Mouse (Mus musculus) mouse trophoblast stem cell (cell line): ENCODE data around the gene Heatr6.

Source experiments
- in situ Hi-C, 2 experiments: fragments of 300-500 bp; cut with MseI, MboI; formaldehyde crosslinking; loops; 2 replicates in 1 of 2; 3 replicates in 1 of 2; pipeline ENCODE4 v1.15.1; 2025

Heatr6 gene

GRCm38 (mm10) chr11:83753581-83754181 is at the start of gene Heatr6:
TSS of gene Heatr6 (plus strand) at chr11:83753696.
- in situ Hi-C loops = no loop called here

DNA sequence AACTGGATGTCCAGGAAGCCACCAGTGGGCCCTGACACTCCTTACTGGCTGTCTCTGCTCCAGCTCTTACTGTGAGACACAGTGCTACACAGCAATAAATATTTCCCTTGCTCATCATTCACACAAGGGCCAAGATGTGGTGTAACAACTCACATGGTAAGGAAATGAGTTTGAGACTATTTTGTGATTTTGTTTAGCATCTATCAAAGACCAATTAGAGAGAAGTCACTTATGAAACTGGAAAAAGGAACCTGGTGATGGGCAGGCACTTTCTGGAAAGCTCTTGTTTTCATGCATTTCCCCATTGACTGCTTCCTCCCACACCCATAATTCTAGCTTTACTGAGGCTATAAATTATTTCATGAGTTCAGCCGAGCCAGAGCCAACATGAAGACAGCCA is 49.8 kb upstream of the Heatr6 start, which contains the start of gene Wfdc17:
TSS of gene Wfdc17 (plus strand) at position 287 of the 400 bp plus-strand sequence.
- in situ Hi-C loops = no loop called here

DNA sequence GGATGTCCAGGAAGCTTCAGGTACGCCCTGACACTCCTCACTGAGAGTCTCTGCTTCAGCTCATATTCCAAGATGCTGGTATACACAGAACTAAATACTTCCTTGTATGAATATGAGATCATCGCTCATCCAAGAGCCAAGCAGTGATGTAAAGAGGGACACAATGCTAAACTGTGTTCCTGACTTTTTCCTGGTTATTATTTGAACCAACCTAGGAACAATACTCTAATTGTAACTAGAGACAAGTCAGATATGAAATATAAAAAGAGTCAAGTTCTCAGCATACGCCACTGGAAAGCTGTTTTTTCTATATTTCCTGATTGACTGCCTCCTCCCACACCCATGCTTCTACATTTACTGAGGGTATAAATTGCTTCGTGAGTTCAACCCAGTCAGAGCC is 44.8 kb upstream of the Heatr6 start, which contains the start of gene Wfdc18:
TSS of gene Wfdc18 (plus strand) at position 301 of the 400 bp plus-strand sequence.
- in situ Hi-C loops = no loop called here

DNA sequence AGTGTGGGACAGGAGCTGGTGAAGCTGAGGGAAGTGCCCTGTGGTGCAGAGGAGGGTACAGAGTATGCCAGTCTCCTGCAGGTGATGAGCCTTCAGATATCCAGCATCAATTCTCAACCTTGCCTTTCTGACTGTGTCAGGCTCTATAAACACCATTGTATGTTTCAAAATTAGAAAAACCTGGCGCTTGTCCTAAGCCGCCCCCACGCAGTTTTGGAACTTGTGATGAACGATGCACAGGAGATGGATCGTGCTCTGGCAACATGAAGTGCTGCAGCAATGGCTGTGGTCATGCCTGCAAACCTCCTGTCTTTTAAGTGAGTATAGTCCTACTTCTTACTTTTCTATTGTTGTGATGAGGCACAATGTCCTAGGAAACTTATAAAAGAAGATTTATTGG is 43.8 kb upstream of the Heatr6 start:
- in situ Hi-C loops = no loop called here

- in situ Hi-C loops = no loop called here
Observed at GRCm38 (mm10) chr11:83712671-83713070, 40.8 kb upstream of the Heatr6 start.

- in situ Hi-C loops = no loop called here
Observed at GRCm38 (mm10) chr11:83713925-83714324, 39.6 kb upstream of the Heatr6 start.

DNA sequence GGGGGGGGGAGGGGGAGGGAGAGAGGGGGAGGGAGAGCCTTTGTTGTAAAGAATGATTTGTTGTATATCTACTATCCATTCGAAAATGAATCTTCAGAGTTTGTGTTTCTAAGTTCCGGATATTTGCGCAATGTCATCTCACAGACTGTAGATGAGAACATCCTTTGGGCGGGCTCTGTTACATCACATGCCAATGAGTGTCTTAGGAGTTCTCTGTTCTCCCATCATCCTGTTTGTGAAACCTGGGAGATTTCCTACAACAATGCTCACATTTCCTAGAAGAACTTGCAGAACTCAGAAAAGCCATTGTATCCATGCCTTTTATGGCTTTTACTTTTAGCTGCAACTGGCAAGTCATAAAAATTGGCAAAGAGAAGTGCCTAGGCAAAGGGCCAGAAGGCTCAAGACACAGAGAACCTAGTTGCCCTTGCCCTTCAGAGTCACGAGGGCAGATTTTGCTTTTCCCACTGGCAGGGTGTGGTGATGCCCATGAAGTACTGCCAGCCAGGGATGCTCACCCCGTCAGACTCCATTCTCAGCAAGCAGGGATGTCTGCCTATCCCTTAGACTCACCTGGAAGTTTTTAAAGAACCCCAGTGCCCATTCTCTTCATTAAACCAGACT is 36.3 kb upstream of the Heatr6 start:
- in situ Hi-C loops = no loop called here

- in situ Hi-C loops = no loop called here
Observed at GRCm38 (mm10) chr11:83720766-83721165, 32.7 kb upstream of the Heatr6 start.

DNA sequence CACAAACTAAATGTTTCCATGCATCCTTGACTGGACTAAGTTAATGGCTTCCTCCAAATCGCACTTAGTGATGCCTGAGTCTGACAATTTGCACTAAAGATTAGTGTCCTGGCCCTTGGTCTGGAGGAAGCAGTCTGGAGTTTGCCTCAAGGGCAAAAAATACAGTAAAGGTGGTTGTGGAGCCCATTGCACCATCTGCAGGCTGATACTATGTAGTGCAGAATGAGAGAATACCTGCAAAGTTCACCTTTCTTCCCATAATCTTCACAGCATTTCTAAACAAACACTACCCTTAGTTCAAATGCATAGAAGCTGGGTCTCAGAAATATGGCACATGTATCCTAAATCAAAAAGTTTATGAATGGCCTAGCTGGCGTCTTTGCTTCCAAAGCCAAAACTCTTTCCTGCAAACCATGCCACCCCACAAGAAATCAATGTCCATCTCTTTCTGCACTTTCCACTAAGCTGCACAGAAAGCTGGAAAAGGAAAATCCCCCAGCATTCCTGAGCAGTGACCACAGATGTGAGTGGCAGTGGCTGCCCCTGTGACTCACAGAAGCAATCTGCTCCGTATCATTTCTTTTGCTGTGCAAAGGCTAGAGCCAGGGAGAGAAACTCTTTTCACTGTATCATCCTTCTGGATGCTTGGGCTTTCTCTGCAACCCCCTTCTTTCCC is 24.6 kb upstream of the Heatr6 start:
- in situ Hi-C loops = no loop called here

- in situ Hi-C loops = no loop called here
Observed at GRCm38 (mm10) chr11:83731116-83731515, 22.4 kb upstream of the Heatr6 start.

- in situ Hi-C loops = no loop called here
Observed at GRCm38 (mm10) chr11:83733071-83733640, 20.3 kb upstream of the Heatr6 start.

DNA sequence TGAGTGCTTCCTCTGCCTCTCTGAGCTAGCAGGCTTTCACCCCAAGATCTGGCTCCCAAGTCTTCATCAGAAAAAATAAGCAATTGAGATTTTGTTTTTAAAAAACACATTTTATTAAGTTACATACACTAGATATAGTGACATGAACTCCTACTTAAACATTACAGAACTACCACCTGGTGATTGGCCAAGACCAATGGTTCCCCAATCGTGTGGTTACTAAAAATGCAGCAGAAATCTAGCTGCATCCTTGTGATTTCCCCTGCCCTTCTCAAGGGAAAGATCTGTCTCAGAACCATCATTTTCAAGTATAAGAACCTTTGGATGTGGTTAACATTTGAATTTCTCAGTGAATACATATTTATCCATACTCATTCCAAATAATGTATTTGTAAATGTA is 19.3 kb upstream of the Heatr6 start:
- in situ Hi-C loops = no loop called here

GRCm38 (mm10) chr11:83735881-83736280 is 17.6 kb upstream of the Heatr6 start:
- in situ Hi-C loops = loop anchor here (5.0 kb wide), 2 partner anchors 179 to 189 kb away; no protein-coding TSS in a partner anchor

- in situ Hi-C loops = loop anchor here (5.0 kb wide), 2 partner anchors 180 to 190 kb away; no protein-coding TSS in a partner anchor
Observed at GRCm38 (mm10) chr11:83737109-83737558, 16.4 kb upstream of the Heatr6 start.

GRCm38 (mm10) chr11:83739241-83739640 is 14.3 kb upstream of the Heatr6 start:
- in situ Hi-C loops = loop anchor here (5.0 kb wide), 2 partner anchors 182 to 192 kb away; no protein-coding TSS in a partner anchor

GRCm38 (mm10) chr11:83740443-83740991 is 13.0 kb upstream of the Heatr6 start:
- in situ Hi-C loops = no loop called here

GRCm38 (mm10) chr11:83741841-83742240 is 11.7 kb upstream of the Heatr6 start:
- in situ Hi-C loops = no loop called here

GRCm38 (mm10) chr11:83742731-83743355 is 10.7 kb upstream of the Heatr6 start:
- in situ Hi-C loops = no loop called here

DNA sequence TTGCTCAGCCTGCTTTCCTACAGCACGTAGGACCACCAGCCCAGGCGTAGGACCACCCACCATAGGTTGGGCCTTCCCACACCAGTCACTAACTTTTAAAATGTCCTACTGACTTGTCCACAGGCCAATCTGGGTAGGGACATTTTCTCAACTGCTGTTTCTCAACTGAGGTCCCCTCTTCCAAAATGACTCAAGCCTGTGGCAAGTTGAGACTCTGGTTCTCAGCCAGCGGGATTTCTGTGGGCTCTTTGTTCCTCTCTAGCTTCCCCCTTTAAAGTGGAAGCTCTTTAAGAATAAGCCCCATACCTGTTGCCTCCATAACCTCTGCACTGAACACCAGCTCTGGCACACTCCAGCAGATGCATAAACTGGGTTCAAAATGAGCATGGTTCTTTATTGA is 10.0 kb upstream of the Heatr6 start:
- in situ Hi-C loops = no loop called here

DNA sequence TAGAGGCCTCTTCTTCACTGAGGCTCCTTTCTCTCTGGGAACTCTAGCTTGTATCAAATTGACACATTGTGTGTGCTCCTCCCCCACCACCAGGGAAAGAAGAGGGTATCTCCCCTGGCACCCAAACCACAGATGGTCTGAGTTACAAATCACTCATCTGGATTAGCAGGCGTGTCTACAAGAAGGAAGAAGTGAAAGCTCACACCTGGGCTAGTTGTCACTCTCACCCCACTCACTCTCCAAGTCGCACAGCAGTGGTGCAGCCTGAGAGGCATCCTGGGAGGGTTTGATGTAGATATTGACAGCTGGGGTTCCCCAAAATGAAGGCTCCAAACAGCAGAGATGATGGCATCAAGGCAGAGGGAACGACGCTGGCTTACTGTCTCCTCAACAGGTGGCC is 7.3 kb upstream of the Heatr6 start:
- in situ Hi-C loops = no loop called here

DNA sequence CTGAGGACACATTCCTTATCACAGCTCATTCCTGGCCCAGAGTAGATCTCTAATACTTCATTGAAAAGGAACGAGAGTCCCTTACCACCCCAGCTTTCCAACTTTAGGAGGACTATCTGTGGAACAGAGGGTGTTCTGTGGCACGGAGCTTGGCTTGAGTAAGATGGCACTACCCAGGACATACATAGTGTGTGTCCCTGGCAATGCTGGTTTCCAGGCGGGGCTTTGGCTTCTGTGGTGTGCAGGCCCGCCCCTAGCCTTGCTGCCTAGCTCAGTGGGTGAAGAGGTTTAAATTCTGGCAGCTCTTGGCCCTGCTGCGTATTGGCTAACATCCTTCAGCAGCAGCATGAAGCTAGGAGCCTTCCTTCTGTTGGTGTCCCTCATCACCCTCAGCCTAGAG is 6.8 kb upstream of the Heatr6 start, which contains the start of gene Wfdc21:
TSS of gene Wfdc21 (plus strand) at position 260 of the 400 bp plus-strand sequence.
- in situ Hi-C loops = no loop called here
